Mouse (Mus musculus) heart, postnatal 4 days (tissue): Measurements from ENCODE around the gene Aip. TPM values are rescaled to one million over a fixed set of nuclear protein-coding genes. Genes with fewer than 3 reads are reported as not detected.
A peak's percentile ranks its signal among the peaks of the same experiment; 100 is the strongest.

ENCODE experiments used
- DNase-seq: peaks from one replicate; pipeline ENCODE4 v3.0.0; 2021
- total RNA-seq, 2 experiments: library from RNA; stranded (reverse); gene quantifications; 2 replicates each; pipeline ENCODE4 v1.2.3; 2021

Gene Aip
- total RNA-seq, result 10 to 100 TPM; 54.6 to 55.7 TPM

- DNase-seq, result peak; percentile 99
These were observed at the start of gene Aip for GRCm38 (mm10) chr19:4125741-4126696. Gene Aip (minus strand): TSS chr19:4125858.

DNA sequence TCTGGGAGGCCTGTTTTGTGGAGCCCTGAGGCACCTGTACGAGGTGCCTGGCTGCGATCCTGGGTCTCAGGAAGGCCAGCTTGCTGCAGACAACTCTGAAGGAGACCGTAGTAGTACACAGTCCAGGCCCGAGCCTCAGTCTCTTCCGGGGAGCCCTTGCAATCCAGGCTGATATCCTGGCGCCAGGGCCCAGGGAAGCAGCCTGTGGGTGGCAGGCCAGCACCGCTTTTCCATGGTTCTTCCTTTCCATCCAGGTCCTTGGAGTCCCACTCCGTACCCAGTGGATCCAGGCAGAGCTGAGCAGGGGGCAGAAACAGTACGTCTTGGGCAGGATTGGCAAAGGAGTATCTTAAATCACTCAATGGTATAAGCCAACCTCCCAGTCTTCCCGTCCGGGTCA lies 47.3 kb upstream of the Aip start:
- no peak for DNase-seq

DNA sequence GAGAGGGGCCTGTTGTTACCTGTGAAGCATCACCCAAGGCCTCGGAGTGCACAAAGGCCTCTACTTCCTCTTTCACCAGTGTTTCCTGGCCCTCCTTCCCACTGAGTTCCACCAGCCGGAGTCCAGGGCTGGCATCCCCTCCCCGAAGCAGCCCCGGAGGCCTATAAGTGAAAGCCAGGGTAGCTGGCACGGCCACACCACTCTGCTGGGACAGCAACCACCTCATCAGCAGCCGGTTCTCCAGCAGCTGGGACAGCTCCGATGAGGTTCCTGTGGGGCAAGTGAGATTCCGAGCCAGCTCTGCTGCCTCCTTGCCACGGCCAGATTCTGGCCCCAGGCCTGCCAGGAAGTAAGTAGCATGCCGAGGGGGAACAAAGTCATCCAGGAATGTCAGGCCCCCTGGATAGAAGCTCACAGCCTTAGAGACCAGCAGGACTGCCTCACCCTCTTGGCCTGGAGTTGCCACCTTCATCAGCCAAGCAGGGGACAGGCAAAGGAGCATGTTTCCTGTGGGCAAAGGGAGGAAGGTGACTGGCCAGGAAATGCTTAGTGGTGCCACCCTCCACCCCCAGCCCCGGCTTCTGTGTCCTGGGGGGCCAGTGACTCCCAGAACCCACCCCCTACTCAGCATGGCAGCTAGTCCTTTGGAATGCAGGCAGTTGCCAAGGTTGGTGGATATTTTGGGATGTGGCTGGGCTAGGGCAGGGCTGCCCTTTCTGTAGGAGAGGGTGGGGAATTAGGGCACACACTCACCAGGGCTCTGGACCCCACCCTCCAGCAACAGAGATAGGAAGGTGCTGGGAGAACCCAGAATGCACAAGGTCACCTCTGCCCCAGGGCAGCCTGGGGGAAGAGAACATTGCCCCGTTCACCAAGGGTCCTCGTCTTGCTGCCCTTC lies 46.0 kb upstream of the Aip start:
- DNase-seq, result peak; percentile 69

- DNase-seq, result no peak
These were observed 45.2 kb upstream of the Aip start for GRCm38 (mm10) chr19:4170723-4171392.

DNA sequence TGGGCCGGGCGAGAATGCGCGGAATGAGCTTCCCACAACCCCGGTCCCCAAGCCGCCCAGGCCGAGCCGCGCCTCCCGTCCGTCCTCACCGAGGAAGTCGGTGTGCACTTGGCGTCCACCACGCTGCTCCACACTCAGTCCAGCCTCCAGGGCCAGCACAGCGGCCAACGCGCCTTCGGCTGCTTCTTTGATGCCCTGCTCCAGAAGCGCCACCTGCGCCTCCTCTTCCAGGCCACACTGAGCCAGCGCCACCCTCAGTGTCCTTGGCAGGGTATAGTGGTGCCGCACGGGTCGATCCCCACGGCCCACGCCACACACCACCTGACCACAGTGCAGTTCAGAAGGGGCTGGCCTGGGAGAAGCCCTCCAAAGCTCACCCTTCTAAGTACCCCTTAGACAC lies 44.2 kb upstream of the Aip start:
- no peak for DNase-seq

- peak; percentile 100 for DNase-seq
These were observed 43.7 kb upstream of the Aip start for GRCm38 (mm10) chr19:4169378-4169784.

- DNase-seq, result no peak
These were observed 41.2 kb upstream of the Aip start for GRCm38 (mm10) chr19:4166678-4167476.

DNA sequence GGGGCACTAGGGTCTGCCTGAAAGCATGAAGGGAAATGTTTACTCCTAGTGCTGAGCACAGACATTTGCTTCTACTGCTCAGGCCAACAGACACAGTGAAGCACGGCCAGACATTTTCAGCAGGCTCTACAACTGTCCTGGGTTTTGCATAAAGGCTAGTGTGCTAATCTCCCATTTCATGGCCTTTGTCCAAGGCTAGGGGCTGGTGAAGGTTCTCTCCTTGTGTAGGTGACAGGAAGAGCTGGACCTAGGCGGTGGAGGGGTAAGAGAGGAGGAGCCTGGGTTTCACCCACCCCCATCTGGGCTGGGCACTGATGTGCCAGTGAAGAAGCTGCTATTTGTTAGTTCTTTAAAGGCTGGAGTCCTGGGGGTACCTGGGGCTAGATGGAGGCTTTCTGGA lies 39.1 kb upstream of the Aip start:
- no peak for DNase-seq

DNA sequence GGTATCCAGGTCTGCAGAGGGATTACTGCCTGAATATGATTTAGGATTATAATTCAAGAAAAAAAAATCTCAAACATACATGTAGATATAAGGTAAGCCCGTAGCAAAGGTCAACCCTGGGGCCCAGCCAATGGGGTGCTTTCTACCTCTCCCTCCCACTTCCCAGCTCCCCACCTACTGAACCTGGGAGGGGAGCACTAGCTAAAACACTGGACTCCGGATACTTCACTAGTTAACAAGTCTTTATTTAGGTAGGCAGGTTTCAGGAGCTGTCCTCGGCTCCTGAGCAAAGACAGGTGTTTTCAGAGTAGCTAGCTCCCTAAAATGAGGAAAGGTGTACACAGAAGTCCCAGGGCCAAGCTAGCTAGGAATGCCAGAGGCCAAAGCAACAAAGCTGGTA lies 38.4 kb upstream of the Aip start:
- DNase-seq, result no peak

- DNase-seq, result no peak
These were observed 37.9 kb upstream of the Aip start for GRCm38 (mm10) chr19:4163543-4163887.

DNA sequence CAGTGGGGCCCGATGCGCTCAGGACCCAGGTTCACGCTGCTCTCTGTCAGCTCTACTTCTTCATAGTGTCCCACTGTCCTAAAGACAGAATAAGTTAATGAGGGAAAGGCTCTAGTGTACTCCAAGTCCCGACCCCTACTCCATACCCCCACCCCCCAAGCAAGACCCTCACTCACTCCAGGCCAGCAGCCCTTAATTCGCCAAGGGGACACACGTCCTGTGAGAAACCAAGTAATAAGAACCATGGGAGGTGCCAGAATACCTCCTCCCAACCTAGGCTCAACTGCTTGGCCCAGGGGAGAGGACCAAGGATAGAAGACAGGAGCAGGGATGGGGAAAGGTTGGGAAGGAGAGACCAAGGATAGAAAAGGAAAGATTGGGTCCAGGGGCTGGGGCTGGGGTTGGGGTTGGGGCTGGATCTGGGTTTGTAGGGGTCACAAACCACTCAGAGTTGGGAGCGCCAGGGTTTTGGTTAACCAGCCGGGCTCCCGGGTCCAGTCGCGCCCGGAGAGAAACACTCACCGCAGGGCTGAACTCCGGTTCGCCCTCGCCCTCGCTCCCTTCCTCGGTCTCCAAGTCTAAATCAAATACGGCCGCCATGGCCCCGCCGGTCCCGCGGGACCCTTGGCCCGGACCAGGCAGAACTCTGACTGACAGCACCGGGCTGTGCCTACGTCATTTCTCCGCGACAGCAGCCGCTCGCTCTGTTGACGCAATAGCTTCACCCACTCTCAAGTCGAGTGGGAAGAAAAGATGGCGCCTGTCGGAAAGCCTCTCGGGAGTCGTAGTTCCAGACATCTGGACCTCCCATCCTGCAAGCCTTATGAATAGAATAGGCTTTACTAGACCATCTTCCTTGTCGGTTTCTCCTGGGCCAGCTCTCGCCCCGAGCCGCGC lies 37.2 kb upstream of the Aip start, which contains the start of gene Rps6kb2:
Rps6kb2 (minus strand) TSS at position 709 of the 897 bp plus-strand sequence.
- peak; percentile 96 for DNase-seq

GRCm38 (mm10) chr19:4159049-4159448 lies 33.4 kb upstream of the Aip start:
- no peak for DNase-seq

GRCm38 (mm10) chr19:4156771-4157170 lies 31.1 kb upstream of the Aip start:
- DNase-seq, result no peak

DNA sequence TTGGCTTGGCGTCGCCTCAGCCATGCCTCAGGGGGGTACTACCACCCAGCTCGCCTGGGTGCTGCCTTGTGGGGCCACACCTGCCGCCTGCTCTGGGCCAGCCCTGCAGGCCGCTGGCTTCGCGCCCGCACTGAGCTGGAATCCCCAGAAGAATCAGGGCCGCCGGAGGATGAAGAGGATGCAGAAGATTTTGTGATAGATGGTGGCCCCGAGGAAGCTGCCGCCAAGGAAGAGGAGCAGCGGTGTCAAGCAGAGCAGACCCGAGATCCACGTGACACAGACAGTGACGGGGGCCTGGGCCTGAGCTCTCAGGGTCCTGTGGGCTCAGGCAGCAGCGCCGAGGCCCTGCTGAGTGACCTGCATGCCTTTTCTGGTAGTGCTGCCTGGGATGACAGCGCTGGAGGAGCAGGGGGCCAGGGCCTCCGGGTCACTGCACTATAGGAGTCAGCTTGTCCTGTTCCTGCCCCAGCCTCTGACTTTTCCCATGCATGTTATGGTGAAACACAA lies 30.5 kb upstream of the Aip start:
- no peak for DNase-seq

GRCm38 (mm10) chr19:4155223-4156072 lies 29.8 kb upstream of the Aip start:
- DNase-seq, result no peak

- DNase-seq, result no peak
These were observed 29.0 kb upstream of the Aip start for GRCm38 (mm10) chr19:4154437-4155222.

DNA sequence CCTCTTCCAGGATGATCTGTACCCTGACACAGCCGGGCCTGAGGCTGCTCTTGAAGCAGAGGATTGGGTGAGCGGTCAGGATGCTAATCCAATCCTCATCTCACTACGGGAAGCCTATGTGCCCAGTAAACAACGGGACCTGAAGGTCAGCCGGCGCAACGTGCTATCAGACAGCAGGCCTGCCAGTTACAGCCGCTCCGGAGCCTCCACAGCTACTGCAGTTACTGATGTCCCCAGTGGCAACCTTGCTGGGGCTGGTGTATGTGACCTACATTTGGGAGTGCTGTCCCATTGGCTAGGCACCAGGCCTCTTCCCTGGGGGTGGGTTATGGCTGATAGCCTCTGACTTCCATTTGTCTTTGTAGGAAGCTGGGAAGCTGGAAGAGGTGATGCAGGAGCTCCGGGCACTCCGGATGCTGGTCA lies 27.6 kb upstream of the Aip start, which contains the start of gene Ptprcap:
Ptprcap (plus strand) TSS at position 373 of the 423 bp plus-strand sequence.
- no peak for DNase-seq

DNA sequence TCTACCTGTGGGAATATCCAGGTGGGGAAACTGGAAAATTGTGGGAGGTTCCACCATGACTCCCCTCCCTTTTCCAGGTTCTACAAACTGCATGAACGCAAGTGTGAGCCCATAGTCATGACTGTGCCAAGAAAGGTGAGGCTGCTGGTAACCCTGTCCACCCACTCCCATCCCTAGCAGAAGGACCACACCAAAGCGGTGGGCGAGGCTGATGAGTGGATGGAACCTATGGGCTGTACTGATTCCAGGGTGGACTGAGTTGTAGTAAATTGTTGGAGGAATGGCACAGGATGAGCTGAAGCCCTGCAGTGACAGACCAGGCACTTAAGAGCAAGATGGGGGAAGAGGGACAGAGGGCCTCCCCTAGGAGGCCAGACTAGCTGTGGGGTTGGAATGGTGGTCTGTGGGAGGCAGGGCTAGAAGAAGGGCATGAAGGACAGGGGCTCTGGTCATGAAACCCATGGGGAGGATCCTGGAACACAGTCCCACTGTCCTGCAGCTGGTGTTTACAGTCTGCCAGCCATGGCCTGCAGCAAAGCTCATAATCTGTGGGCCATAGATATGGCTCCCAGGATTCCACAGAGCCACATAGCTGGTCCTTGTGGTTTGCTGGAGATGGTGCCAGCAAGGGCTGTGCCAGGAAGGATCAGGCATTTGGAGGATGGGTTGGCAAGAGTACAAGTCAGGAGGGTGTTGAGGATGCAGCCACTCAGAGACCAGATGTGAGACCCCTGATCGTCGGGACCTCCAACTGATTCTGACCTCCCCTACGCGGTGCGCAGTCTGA lies 27.0 kb upstream of the Aip start:
- DNase-seq, result no peak
